Mouse (Mus musculus) CD4-positive, CD25-positive, alpha-beta regulatory T cell, adult 4 months (primary cell): ENCODE measurements around the gene Ect2l. TPM values are rescaled to one million over a fixed set of nuclear protein-coding genes. Genes with fewer than 3 reads are reported as not detected.

Experiments
- polyA plus RNA-seq, 2 experiments: library from polyadenylated mRNA; unstranded; fragments of 100-300 nt; shearing (Covaris generic); gene quantifications; one replicate each; pipeline ENCODE4 v1.2.1; 2017

Gene Ect2l
- polyA plus RNA-seq, 2 experiments from 2014 or later: 1.2 to 1.7 TPM

Other genes with a start within 250 kb of the Ect2l start
- 100 to 1,000 TPM; 346 to 495 TPM for gene Abracl, start 187.6 kb downstream of the Ect2l start, polyA plus RNA-seq
- 10 to 100 TPM; 34.9 to 39.9 TPM for gene Reps1, start 155.0 kb downstream of the Ect2l start, polyA plus RNA-seq
- gene Ccdc28a, start 24.1 kb upstream of the Ect2l start, polyA plus RNA-seq: 10 to 100 TPM; 42.8 to 50.3 TPM
- gene Nhsl1, start 108.1 kb upstream of the Ect2l start, polyA plus RNA-seq: 1 to 10 TPM; 1.5 to 2.2 TPM